Mouse (Mus musculus) brain, embryonic 18.5 days (tissue): ENCODE measurements around the gene Plekhg6.
A peak's percentile ranks its signal among the peaks of the same experiment; 100 is the strongest.

Experiments
- DNase-seq: peaks from one replicate; pipeline ENCODE4 v3.0.0-alpha.2; 2012; ENCODE audit warnings: low read depth, low spot score

Plekhg6 gene

GRCm38 (mm10) chr6:125353221-125353620 lies 27.4 kb downstream of the Plekhg6 start:
- no peak for DNase-seq

GRCm38 (mm10) chr6:125352811-125353210 lies 27.8 kb downstream of the Plekhg6 start:
- no peak for DNase-seq

GRCm38 (mm10) chr6:125352046-125352384 lies 28.6 kb downstream of the Plekhg6 start:
- no peak for DNase-seq

- no peak for DNase-seq
Observed at GRCm38 (mm10) chr6:125351368-125352045, 29.1 kb downstream of the Plekhg6 start.

GRCm38 (mm10) chr6:125350995-125351324 lies 29.6 kb downstream of the Plekhg6 start:
- DNase-seq = no peak

- no peak for DNase-seq
Observed at GRCm38 (mm10) chr6:125350231-125350994, 30.2 kb downstream of the Plekhg6 start.

GRCm38 (mm10) chr6:125349575-125350230 lies 30.9 kb downstream of the Plekhg6 start:
- DNase-seq = no peak

- DNase-seq = no peak
Observed at GRCm38 (mm10) chr6:125348721-125349574, 31.6 kb downstream of the Plekhg6 start, which contains the start of gene Tnfrsf1a. Gene Tnfrsf1a, plus strand, starts transcription at chr6:125349362.

- no peak for DNase-seq
Observed at GRCm38 (mm10) chr6:125346029-125346428, 34.6 kb downstream of the Plekhg6 start.

- no peak for DNase-seq
Observed at GRCm38 (mm10) chr6:125345625-125346024, 35.0 kb downstream of the Plekhg6 start.

GRCm38 (mm10) chr6:125344866-125345265 lies 35.7 kb downstream of the Plekhg6 start:
- DNase-seq = no peak

- DNase-seq = no peak
Observed at GRCm38 (mm10) chr6:125344084-125344483, 36.5 kb downstream of the Plekhg6 start.

- no peak for DNase-seq
Observed at GRCm38 (mm10) chr6:125342198-125342597, 38.4 kb downstream of the Plekhg6 start.

- no peak for DNase-seq
Observed at GRCm38 (mm10) chr6:125340244-125340643, 40.3 kb downstream of the Plekhg6 start.

GRCm38 (mm10) chr6:125338791-125339660 lies 41.6 kb downstream of the Plekhg6 start:
- no peak for DNase-seq

- DNase-seq = no peak
Observed at GRCm38 (mm10) chr6:125334356-125334755, 46.2 kb downstream of the Plekhg6 start.

GRCm38 (mm10) chr6:125333112-125333899 lies 47.3 kb downstream of the Plekhg6 start:
- no peak for DNase-seq

GRCm38 (mm10) chr6:125330626-125331326 lies 49.8 kb downstream of the Plekhg6 start:
- peak; percentile 50 for DNase-seq

GRCm38 (mm10) chr6:125328243-125328642 lies 52.4 kb downstream of the Plekhg6 start:
- DNase-seq = no peak
